Mouse (Mus musculus): ENCODE data around the gene Bckdhb.

Gene Bckdhb

DNA sequence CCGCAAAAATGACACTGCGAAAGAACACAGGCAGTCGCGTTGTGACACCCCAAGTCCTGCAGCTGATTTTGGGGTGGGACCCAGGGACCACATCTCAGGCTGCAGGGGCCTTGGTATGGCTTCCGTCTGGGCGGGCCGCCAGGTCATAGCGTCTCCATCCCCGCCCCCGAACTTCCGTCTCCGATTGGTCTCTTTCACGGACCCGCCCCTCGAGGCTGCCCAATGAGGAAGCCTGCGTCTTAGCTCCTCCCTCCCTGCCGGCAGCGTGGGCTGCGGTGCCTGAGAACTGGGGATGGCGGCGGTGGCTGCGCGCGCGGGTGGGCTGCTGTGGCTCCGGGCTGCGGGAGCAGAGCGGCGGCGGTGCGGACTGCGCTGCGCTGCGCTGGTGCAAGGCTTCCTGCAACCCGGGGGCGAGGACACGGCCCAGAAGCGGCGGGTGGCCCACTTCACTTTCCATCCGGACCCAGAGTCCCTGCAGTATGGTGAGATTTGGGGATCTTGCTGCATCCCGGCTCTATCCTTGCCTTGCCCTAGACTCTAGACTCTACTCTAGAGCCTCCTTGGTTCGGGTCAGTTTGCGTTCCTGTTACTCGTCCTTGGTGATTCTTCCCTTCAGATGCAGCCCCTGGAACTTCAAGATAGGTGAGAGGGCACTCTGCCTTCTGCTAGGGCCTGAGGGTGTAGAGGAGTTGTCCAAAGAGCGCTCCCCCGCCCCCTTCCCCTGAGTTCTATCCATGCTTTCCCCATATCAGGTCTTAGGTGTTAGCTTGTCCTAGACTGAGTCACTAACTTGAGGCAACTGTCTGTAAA lies at the start of gene Bckdhb:
Bckdhb (plus strand) TSS at position 268 of the 810 bp plus-strand sequence.
- peak; percentile 78 for DNase-seq (ENCODE audit: low spot score)

DNA sequence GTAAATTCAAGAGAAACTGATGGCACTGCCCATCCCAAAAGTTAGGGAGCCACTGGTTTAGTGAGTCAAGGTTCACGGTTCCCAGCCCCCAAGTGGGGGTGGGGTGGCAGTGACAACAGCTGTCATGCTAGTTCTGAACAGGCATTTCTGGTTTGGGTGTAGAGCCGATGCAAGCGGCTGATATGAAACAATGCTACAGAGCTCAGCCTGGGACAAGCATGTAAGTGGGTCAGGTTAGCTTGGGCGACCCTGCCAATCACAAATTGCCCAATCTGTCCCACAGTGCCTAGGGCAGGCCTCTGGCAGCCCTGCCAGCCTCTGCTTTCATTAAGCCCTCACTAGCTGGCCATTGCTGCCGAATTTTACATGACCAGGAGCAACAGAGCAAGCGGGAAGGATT lies 42.8 kb upstream of the Bckdhb start:
- DNase-seq (ENCODE audit: low spot score): peak; percentile 24

DNA sequence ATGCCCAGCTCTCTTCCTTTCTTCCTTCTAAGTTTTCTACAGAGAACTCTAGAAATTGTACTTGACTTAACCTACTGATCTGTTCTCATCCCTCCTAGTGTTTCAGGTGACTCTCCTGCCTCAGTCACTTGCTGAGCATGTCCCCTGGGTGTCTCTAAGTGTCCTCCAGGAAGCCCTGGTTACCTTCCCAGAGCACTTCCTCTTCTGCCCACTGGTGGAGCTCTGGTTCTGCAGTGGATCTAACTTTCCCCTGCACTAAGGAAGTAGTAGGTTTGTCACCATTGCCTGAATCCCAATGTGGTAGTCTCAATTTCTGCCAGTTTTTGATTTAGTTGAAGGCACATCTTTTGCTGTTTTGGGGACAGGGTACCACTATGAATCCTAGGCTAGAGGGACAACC lies 38.8 kb upstream of the Bckdhb start:
- no peak for DNase-seq (ENCODE audit: low spot score)

- no peak for DNase-seq (ENCODE audit: low spot score)
These were observed 36.7 kb upstream of the Bckdhb start for GRCm38 (mm10) chr9:83888214-83888613.

- DNase-seq (ENCODE audit: low spot score): no peak
These were observed 31.9 kb upstream of the Bckdhb start for GRCm38 (mm10) chr9:83893073-83893472.

- DNase-seq (ENCODE audit: low spot score): no peak
These were observed 31.1 kb upstream of the Bckdhb start for GRCm38 (mm10) chr9:83893767-83894330.

GRCm38 (mm10) chr9:83902086-83902485 lies 22.9 kb upstream of the Bckdhb start:
- no peak for DNase-seq (ENCODE audit: low spot score)

GRCm38 (mm10) chr9:83905820-83906219 lies 19.1 kb upstream of the Bckdhb start:
- DNase-seq (ENCODE audit: low spot score): no peak

GRCm38 (mm10) chr9:83907017-83907416 lies 17.9 kb upstream of the Bckdhb start:
- no peak for DNase-seq (ENCODE audit: low spot score)

- no peak for DNase-seq (ENCODE audit: low spot score)
These were observed 15.1 kb upstream of the Bckdhb start for GRCm38 (mm10) chr9:83909836-83910235.

GRCm38 (mm10) chr9:83910926-83911325 lies 14.0 kb upstream of the Bckdhb start:
- no peak for DNase-seq (ENCODE audit: low spot score)

DNA sequence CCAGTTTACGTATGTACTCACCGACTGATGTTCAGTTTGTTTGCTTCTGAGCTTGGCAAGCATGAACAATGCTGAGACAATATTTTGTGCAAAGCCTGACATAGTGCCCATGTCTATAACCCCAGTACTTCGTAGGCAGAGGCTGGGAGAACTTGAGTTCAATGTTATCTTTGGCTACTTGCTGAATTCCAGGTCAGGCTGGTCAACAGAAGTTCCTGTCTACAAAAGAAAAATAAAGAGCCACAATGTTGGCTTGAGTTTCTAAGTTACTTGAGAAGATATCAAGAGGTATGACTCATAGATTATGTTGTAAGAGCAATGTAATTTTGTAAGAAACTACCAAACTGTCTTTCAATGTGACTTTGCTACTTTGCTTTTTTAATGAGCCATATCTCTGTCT lies 2.9 kb upstream of the Bckdhb start:
- DNase-seq (ENCODE audit: low spot score): no peak

- no peak for DNase-seq (ENCODE audit: low spot score)
These were observed 589 bp upstream of the Bckdhb start for GRCm38 (mm10) chr9:83924356-83924755.

GRCm38 (mm10) chr9:83925688-83926041 lies 720 bp downstream of the Bckdhb start:
- no peak for DNase-seq (ENCODE audit: low spot score)

GRCm38 (mm10) chr9:83926302-83926701 lies 1.4 kb downstream of the Bckdhb start:
- DNase-seq (ENCODE audit: low spot score): no peak

- peak; percentile 17 for DNase-seq (ENCODE audit: low spot score)
These were observed 14.6 kb downstream of the Bckdhb start for GRCm38 (mm10) chr9:83939501-83939900.

GRCm38 (mm10) chr9:83940016-83940415 lies 15.1 kb downstream of the Bckdhb start:
- DNase-seq (ENCODE audit: low spot score): no peak

- no peak for DNase-seq (ENCODE audit: low spot score)
These were observed 15.8 kb downstream of the Bckdhb start for GRCm38 (mm10) chr9:83940537-83941363.

DNA sequence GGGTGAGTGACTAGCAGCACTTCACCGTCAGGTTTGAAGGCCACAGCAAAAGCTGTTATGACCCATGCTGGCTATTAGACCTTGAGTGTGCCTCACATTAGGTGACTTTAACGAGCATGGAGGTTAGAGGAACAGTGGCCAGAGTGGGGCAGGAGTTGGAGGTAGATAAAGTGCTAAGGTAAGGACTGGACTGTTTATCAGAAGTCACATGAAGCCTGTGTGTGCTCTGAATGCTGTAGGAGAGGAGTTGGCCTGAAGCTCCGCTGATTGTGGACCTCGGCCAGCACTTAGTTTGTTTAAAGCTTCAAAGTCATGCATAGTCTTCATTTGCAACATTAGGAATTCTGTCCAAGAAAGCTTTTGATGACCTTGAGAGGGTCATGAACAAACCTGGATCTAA lies 26.4 kb downstream of the Bckdhb start:
- DNase-seq (ENCODE audit: low spot score): no peak

GRCm38 (mm10) chr9:83956632-83957314 lies 31.8 kb downstream of the Bckdhb start:
- DNase-seq (ENCODE audit: low spot score): peak; percentile 37

GRCm38 (mm10) chr9:83962098-83963086 lies 37.4 kb downstream of the Bckdhb start:
- DNase-seq (ENCODE audit: low spot score): no peak

Measured in urinary bladder, postnatal 10 days (tissue).